Mouse (Mus musculus): ENCODE measurements at regions not wholly inside any gene's neighbourhood (a gene's known extent, or its start where the extent isn't known, plus 50 kb on each side); places are given as distances from the start of the nearest gene placed in this dataset.

DNA sequence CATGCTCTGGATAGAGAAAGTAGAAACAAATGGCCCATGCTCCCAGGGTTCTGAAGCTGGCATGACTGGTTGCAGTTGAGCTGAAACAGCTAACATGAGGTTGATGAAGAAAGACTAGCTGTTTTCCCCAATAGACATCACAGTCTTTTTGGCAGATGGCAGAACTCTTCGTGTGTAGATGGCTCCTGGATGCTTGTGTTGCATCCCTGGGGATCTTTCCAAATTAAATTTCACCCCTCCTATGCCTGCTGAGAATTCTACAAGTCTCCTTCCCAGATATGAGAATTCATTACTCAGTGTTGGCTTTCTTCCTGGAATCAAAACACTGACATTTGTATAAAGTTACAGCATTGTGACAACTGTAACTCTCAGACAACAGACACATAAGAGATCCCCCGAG lies 595.3 kb downstream of the Slco4c1 start:
- no peaks in the 10 kb centered on the region for H3K27me3 ChIP-seq
- in situ Hi-C loops (cut with MboI; ENCODE audit: low pct_unique_long_range_greater_than_20kb), result no loop called here
- ChIA-PET CTCF (no interaction called here), POLR2A (no interaction called here)
- ATAC-seq, result no peak
- no peak for DNase-seq (ENCODE audit: low read depth, low spot score)
- no peak for TF ChIP-seq CTCF (IDR thresholded peaks at IDR 0.05)
